Mouse (Mus musculus) embryo, embryonic 11 days (tissue): ENCODE measurements at regions not wholly inside any gene's neighbourhood (a gene's known extent, or its start where the extent isn't known, plus 50 kb on each side); places are given as distances from the start of the nearest gene placed in this dataset.

Source experiments
- DNase-seq: peaks from one replicate; pipeline ENCODE4 v3.0.0-alpha.2; 2015

- DNase-seq: no peak
Measured at GRCm38 (mm10) chr1:138343451-138343850, 69.9 kb downstream of the Atp6v1g3 start.

DNA sequence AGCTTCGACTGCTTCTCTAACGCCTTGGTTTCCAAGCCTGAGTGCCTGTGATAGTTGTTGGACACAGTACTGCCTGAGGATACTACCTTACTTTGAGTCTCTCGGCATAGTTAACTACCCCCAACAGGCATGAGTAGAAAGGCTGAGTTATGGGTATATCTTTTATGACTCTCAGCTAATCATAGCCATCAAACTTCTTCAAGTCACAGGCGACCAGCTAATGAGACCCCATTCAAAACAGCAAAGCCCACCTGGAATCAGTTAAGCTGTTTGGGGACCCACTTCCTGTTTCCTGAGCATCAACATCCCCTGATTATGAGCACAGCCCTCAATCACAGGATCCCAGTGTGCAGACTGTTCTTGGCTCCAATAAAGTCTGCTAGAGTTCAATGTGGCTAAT lies 71.4 kb downstream of the Atp6v1g3 start:
- peak; percentile 54 for DNase-seq

- no peak for DNase-seq
Measured at GRCm38 (mm10) chr1:138345992-138346391, 72.5 kb downstream of the Atp6v1g3 start.

- no peak for DNase-seq
Measured at GRCm38 (mm10) chr1:138346904-138347303, 73.4 kb downstream of the Atp6v1g3 start.

- no peak for DNase-seq
Measured at GRCm38 (mm10) chr1:138348447-138348846, 74.9 kb downstream of the Atp6v1g3 start.

GRCm38 (mm10) chr1:138349099-138349498 lies 75.6 kb downstream of the Atp6v1g3 start:
- DNase-seq: no peak

DNA sequence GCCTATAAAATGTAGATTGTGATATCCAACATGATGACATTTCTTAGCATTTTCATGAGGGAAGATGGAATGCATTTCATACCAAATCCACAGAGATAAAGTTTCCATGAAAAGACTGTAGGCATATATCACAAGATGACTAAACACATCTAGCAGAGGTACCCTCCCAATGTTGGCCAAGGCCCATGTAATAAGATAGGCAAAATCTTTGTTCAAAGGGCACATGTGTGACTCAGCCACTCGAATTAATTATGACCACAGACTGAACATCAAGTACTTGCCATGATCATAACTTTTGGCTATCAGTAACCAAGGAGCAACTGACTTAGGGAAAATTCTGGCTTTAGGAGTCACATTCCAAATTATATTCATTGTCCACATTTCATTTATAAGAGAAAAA lies 82.9 kb downstream of the Atp6v1g3 start:
- no peak for DNase-seq

DNA sequence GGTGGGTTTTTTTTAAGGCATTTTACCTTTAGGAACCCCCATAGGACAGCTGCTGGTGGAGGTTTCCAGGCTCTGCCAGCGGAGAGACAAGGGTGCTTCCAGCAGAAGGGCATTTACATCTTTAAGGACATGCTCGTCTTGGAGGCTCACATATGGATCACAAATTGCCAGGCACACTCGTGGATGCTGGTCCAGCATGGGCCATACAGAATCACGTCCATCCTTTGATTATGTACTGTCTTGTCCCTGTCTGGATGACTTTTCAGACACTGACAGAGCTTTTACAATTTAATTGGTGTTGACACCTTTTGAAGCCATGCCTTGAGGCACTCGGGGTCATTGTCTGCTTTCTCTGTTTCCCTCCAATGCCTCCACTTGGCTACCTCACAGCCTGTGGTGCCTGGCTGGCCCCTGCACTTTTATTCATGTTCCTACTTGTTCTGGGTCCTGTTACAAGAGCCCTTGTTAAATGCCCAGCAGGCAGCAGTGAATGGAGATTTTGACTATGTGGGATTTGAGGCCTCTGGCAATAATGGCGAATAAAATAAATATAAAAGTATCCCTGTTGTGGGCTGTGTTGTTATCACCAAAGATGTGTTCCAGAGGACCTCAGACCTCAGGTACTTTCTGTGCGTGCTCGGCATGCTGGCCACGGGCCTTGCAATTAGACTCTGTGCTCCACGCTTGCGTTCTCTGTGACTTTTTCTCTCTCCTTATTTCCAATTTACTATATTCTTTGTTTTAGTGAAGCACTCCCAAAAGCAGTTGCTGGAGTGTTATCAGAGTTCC lies 89.3 kb downstream of the Atp6v1g3 start:
- DNase-seq: no peak

DNA sequence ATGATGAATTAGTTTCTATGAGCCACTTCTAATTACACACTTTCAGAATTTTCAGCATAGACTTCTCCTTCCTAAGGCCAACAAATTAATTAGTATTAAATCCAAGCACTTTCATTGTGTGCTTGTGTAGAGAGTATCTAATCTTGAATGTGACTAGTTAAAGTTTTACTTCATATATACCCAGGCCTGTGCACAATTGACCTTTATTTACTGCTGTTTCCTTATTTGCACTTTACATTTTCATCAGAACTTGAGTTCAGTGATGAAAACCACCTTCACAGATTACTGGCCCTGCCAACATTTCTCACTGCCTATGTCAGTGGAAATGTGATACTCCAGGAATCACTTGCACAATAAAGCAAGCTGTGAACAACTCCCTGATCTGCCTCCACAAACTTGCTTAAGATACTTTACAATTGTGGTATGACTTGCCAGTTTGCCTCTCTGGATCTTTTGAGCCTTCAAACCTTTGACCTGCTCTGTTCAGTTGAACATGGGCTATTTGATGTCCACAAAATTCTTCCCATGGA lies 96.5 kb downstream of the Atp6v1g3 start:
- DNase-seq: no peak

GRCm38 (mm10) chr1:138371474-138371873 lies 97.9 kb downstream of the Atp6v1g3 start:
- no peak for DNase-seq

DNA sequence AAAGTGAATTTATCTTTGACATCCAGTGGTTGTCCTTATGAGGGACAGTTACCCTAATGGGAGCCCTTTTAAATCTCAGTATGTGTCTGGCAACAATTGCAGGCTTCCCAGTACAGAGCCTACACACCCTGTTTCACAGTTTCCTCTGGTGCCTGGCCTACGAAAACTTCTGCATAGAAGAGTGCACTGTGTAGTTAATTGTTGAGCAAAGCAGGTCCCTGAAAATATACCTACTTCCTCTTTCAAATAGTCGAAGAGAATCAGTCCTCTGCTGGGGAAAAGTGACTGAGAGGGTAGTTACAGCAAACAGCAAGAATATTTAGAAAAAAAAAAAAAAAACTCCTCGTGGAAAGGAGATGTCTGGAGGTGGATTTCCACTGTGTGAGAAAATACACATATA lies 110.6 kb downstream of the Atp6v1g3 start:
- no peak for DNase-seq

- DNase-seq: peak; percentile 66
Measured at GRCm38 (mm10) chr1:138385156-138385841, 111.8 kb downstream of the Atp6v1g3 start.

DNA sequence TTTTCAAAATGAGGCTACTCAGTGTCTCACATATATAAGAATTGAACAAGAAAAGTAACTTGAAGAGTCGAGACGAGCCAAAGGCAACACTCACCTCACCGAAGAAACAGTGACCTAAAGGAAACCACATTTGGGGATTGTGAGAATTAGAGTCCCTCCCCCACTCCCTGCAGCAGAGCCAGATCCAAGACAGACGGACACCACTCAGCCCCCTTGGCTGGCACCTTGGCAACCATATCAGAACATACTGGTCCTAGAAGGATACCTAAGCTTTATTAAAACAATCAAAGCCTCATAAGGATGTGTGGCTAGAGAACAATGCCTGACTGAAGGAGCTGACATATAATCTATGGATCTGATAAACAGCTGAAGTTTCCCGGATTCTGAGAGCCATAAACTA lies 112.5 kb downstream of the Atp6v1g3 start:
- DNase-seq: peak; percentile 15

GRCm38 (mm10) chr1:138388634-138389033 lies 115.1 kb downstream of the Atp6v1g3 start:
- no peak for DNase-seq

- DNase-seq: no peak
Measured at GRCm38 (mm10) chr1:138389676-138390075, 116.1 kb downstream of the Atp6v1g3 start.

GRCm38 (mm10) chr1:138418610-138419009 lies 145.1 kb downstream of the Atp6v1g3 start:
- DNase-seq: no peak

- DNase-seq: no peak
Measured at GRCm38 (mm10) chr1:138427416-138427815, 153.9 kb downstream of the Atp6v1g3 start.
